Mouse (Mus musculus) A20 (cell line): ENCODE measurements around the gene Cped1.
A peak's percentile ranks its signal among the peaks of the same experiment; 100 is the strongest.

Experiments
- DNase-seq: peaks from one replicate; pipeline ENCODE4 v3.0.0-alpha.2; 2011; ENCODE audit warnings: low read depth, low spot score

Cped1 gene

DNA sequence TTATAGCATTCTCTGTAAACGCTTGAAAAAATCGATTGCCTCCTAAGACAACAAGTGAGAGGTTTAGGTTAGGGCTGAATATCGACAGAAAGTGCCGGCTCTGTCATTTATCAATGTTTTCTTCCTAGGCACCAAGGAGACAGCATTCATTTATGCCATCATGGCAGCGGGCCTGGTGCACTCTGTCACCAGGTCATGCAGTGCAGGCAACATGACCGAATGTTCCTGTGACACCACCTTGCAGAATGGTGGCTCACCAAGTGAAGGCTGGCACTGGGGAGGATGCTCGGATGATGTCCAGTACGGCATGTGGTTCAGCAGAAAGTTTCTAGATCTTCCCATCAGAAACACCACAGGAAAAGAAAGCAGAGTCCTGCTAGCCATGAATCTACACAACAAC lies 305.1 kb downstream of the Cped1 start:
- no peak for DNase-seq

DNA sequence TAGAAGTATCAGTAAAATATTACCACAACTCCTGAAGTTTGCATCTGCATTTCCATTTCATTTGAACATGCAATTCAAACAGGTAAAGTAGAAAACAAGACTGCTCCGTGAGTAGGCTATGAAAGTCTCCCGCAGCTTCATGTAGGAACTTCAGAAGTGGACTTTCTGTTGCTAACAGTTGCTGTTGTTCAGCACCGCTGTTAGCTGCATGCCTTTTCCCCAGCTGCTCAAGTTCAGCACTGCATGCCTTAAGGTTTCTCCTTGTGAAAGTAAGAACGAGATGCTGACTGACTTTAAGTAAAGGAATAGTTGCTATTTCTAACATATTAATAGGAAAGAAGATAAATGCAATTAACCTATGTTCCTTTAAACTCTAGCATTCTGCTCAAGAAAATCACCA lies 306.3 kb downstream of the Cped1 start:
- DNase-seq: peak; percentile 10

DNA sequence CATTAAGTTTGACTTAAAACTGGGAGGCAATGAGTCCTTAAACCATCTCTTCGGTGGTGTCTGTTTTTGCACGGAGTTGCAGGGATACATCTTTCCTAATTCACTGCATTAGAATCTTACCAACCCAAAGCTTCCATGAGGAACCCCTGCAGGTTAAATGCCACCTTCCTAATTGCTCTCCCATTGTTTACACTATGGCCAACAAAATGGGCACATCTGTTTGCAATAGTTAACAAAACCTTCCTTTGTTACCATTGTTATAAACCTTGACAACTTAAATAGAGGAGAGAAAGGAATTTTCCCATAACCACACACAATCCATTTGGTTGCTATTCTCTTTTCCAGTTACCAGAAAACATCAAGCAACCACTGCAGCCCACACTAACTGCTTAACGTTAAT lies 308.2 kb downstream of the Cped1 start:
- DNase-seq: no peak

DNA sequence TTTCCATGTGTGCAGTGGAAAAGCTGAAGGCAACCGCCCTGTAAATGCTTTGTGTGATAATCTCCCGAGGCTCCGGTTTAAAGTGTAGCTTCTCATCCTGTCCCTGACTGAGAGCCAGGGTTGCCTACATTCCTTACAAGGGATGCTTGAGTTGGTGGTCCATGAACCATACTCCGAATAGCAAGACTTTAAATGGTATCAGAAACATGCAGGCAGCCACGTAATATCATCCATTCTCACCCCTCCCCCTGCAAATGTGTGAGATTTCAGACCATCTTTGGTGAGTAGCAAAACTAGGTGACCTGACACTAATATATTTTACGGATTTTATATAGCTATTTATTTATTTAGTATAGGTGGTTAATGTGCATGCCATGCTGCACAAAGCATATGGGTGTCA lies 311.3 kb downstream of the Cped1 start:
- DNase-seq: no peak

DNA sequence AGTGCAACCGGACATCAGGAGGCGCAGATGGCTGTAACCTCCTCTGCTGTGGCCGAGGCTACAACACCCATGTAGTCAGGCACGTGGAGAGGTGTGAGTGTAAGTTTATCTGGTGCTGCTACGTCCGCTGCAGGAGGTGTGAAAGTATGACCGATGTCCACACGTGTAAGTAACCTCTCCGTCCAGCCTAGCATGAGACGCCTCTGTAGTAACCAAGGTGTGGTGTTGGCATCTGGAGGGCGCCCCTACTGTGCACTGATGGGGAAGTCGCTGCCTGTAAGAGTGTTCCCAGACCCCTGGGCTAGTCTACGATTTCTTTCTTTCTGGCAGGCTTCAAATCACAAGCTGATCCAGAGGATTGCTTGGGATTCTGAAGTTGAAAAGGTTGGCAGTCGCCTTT lies 312.3 kb downstream of the Cped1 start:
- no peak for DNase-seq
